Mouse (Mus musculus) urinary bladder, postnatal 4 days (tissue): ENCODE results near the gene Eif3m.
"Not testable (repeated sequence)": the region's sequence is repeated elsewhere in the genome, so short reads cannot be mapped to it uniquely, and the experiment has no call there.

ENCODE experiments used
- DNase-seq, 2 experiments: peaks; one replicate each; pipeline ENCODE4 v3.0.0; 2021 to 2022; ENCODE audit warnings: low spot score in 2 of 2

Eif3m gene

DNA sequence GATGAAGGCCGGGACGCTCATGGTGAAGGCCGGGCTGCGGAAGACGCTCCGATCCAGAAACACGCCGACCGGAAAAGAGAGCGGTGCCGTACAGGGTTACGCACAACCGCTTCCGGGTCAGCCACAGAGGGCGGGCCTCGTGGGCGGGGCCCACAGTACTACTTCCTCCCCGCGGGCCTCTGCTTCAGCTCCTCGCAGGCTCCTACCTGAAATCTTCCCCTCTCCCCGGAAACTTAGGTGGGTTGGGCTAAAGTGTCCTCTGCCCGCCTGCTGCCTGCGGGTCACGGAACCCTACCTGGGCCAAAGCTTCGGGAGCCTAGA is at the start of gene Eif3m:
Eif3m (minus strand) TSS at position 114 of the 321 bp plus-strand sequence.
- DNase-seq, result peak; percentile 90 to 93

- no peak for DNase-seq
Measured at GRCm38 (mm10) chr2:105062741-105063372, 46.0 kb upstream of the Eif3m start.

DNA sequence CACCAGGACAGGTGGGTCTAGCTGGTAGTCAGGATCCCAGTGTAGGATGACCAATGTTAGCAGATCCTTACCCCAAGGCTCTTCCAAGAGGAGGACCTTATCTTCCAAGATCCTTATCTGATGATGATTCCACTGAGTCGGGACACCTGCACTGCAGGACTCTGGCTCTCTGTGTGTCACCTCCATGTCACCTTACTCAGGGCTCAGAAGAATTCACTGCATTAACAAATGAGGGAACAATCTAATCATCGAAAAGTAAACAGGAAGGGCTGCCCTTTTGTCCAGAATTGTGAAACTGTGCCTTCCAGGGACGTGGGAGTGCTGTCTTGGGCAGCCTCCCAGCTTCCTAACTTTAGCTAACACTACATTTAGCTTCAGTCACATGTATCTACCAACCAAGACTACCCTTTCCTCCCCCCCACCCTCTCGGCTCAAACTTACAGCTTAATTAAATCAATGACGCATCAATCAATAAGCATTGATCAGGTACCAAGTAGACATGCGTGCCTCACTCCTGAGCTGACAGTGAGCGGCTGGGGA is 41.8 kb upstream of the Eif3m start:
- DNase-seq, result no peak

DNA sequence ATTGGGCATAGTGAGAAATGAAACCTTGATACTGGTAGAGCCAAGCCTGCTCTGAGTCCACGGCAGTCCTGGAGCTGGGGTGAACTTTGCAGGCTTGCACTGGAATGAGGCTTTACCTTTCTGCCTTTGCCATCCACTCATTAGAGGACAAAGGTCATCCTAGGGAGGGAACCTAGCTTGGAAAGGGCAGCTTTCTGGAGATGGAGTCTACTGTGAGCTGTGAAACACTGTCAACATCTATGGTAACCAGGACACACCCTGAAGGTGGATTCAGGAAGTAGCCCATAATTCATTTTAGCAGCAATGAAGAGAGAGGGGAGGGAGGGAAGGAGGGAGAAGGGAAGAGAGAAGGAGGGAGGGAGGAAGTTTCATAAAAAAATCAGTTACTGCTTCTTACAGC is 38.6 kb upstream of the Eif3m start:
- DNase-seq, result no peak

DNA sequence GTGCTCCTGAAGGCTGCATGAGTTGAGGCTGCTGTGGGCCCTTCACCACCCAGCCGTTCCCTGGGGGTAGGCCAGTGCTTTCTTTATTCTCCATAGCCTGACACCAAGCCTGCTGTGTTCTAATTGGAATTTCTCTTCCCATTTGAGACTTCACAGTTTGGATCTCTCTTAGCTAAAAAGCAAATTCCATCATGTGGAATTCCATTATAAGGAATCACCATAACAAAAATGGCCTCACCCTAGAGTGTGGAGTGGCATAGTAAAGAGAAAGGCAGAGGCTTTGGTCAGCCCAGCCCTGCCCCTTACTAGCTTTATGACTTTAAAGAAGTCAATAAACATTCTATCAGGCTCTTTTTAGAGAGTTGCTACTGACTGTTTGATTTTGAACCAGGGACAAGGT is 31.4 kb upstream of the Eif3m start:
- no peak for DNase-seq

DNA sequence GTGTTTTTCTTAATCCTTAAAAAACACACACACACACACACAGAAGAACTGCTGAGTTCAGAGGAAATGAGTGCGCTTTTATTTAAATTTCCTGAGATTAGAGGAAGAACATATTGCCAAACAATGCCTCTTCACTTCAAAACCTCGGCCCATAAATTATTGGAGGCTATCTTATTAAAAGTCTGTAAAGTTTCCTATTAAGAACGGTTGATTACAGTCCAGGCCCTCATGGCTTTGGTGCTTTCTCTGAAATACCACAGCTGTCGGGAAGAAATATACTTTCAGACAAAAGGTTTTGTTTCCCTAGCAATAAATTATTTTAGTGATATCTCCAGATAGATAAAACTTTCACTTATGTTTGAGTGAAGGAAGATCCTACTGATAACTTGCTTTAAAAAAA is 26.3 kb upstream of the Eif3m start:
- DNase-seq, result no peak

DNA sequence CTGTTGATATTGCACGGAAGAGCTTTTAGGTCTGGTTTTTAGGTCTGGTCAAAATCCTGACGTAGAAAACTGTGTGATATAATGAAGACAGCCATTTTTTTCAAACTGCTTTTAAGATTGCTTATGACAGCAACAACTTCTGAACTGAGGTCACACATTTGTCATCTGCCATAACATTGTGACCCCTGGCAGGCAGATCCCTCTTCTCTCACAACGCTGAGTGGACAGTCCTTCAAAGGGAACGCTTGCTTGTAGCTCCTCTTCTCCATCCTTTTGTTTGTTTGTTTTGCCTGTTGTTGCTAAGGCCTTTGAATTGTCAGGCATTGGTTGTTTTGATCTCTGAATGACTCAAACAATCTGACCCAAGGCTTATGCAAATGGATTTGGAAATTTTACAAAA is 24.0 kb upstream of the Eif3m start:
- DNase-seq, result no peak

DNA sequence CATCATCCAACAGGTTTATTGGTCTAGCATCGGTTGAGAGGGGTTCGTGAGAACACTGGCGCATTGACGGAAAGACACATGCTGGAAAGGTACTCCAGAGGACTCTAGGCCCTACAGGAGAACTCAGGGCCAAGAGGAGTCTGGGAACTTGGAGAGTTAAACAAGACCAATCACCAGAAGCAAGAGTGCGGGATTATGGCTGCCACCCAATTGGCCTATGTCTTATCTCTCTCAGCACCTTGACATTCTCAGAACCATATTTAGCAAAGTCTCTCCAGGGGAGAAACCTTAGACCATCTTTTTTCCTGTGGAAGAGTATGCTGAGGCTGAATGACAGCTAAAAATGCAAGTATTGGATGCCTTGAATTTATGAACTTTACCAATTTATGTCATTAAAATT is 22.0 kb upstream of the Eif3m start:
- DNase-seq, result no peak

- no peak for DNase-seq
Measured at GRCm38 (mm10) chr2:105037956-105038569, 21.2 kb upstream of the Eif3m start.

GRCm38 (mm10) chr2:105036401-105037070 is 19.7 kb upstream of the Eif3m start:
- no peak for DNase-seq

DNA sequence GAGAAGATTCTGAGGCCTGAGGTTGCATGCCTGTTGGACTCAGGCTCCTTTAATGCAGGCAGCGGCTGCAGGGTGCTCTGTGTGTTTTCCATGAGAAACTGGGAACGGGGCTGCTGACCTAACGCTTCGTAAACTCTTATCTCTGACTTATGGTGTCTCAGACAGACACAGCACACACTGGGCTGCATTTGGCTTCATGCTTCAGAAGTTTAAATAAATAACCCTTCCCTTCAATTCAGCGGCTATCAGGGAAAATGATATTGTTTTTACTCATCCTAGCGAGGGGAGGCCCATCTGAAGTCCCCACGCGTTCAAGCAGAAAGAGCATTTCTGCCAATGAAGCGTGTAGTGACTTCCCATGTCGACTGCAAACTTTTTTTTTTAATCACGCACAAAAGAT is 19.1 kb upstream of the Eif3m start:
- DNase-seq, result no peak

- DNase-seq, result no peak
Measured at GRCm38 (mm10) chr2:105034084-105034483, 17.2 kb upstream of the Eif3m start.

- DNase-seq, result no peak
Measured at GRCm38 (mm10) chr2:105030505-105030904, 13.6 kb upstream of the Eif3m start.

DNA sequence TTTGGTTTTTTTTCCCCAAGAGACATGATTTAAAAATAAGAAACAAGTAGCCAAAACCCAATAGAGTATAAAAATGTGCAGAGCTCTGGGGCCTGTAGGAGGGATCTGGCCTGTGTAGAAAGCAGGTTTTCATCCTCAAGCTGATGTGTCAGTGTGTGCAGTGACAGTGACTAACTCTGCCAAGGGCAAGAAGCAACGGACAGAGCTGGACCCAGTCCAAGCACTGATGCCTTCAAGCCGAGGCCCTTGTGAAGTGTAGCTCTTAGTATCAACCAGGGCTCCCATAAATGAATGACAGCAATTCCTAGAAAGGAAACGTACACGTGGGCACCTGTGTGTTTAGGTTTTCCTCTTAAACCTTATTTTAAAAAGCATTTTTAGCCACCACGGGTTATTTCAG is 11.9 kb upstream of the Eif3m start:
- no peak for DNase-seq

DNA sequence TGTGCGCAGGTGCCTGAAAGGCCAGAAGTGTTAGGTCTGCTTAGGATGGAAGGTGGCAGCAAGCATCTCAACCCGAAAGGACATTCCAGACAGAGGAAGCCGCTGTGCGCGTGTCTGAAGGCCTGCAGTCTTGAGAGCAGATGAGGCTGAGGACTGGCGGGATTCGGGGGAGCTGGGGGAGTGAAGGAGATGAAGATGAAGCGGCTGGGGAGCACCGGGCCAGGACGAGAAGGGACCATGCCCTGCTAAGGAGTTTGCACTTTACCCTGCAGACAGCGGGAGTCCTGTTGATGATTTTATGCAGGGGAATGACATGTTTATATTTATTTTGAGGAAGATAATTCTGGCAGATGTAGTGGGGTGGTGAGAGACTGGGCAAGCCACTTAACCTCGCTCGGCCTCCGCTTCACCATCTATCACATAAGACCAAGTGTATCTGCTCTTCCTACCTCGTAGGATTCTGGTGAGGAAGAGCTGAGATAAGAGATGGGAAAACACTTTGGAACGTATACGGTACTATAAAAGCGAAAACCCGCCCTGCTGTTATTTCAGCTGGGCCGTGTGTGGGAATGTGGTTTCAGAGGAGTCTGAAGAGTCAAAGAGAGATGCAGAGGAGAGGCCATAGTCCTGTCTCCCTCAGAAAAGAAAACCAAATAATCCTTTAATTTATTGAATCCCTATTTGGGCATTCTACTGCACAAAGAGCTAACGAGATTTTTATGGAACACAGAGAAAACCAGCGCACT is 10.2 kb upstream of the Eif3m start:
- no peak for DNase-seq

GRCm38 (mm10) chr2:105025610-105026009 is 8.7 kb upstream of the Eif3m start:
- DNase-seq, result not testable (repeated sequence)

- DNase-seq, result no peak
Measured at GRCm38 (mm10) chr2:105023815-105024214, 6.9 kb upstream of the Eif3m start.

GRCm38 (mm10) chr2:105023031-105023615 is 6.2 kb upstream of the Eif3m start:
- DNase-seq, result no peak

GRCm38 (mm10) chr2:105021836-105022235 is 5.0 kb upstream of the Eif3m start:
- no peak for DNase-seq

DNA sequence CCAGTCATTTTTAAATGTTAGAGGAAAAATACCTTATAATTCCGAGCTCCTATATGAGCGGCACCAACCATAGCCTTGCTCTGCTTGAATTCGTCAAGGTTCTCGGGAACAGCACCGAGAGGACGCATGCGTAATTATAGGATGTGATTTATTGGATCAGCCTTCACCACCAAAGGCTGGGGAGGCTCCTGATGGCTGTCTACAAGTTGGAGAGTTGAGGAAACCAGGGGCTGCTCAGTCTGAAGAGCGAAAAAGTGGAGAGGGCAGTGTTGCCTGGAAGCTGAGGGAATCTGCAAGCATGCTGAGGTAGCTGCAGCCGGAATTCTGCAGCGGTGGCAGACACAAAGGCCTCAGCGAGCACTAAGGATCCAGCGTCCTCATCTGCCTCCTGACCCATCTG is 4.4 kb upstream of the Eif3m start:
- no peak for DNase-seq

DNA sequence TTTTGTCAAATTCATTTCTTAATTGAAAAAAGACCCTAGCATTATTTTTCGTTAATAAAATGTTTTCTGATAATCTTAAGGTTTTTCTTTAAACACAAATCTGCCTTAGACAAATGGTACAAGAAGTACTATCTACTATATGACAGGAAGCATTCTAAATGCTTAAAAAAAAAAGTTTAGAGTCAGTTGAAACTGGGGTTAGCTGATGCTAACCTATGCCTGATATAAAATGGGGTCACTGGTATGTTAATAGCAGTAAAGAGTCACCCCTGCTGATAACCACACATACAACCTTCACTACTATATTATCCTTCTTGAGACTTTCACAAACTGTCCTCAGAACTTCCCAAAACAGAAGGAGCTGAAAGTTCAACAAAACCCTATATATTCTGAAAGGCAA is 2.6 kb upstream of the Eif3m start:
- no peak for DNase-seq

GRCm38 (mm10) chr2:105017802-105018201 is 922 bp upstream of the Eif3m start:
- DNase-seq, result no peak
